In the genomic region with DNA sequence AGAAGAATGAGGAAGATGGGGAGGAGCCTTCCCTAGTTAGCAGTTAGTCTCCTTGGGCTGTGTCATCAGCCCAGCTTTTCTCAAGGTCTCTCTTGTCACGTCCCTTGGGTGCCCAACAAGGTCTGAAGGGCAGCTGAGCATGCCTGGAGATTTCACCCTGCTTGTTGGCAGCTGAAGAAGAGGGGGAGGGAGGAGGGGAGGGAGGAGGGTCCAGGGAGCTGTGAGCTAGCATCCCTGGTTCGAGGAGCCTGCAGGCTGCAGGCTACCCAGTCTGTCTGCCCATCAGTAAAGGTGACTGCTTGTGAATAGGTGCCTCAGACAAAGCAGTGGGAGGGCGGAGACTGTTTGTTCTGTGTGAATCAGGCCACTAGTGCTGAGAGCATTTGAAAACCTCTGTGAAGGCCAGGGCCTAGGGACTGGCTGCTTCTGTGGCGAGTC, we compare ENCODE assay signal across 10 mouse cellular contexts. TPM values are rescaled to one million over a fixed set of nuclear protein-coding genes. Genes with fewer than 3 reads are reported as not detected.
DNase-seq lines count a peak whose midpoint lies in the region; ATAC-seq and TF ChIP-seq lines count a peak whose summit lies in the region.
"Had no signal": no experiment of that assay in that cellular context is flagged by ENCODE, and none has a peak within 500 bp of the region (broad histone marks: within the 10 kb centered on the region; RNA-seq: fewer than 3 reads in every experiment).

No protein-coding gene starts in this region.

- H3K9ac ChIP-seq in heart, adult 2 months (ENCODE audit: low read depth, low read length), result no peak overlapping the region
- H3K9ac ChIP-seq in liver, postnatal 0 days (replicated peaks), result no peak overlapping the region; the same call in 1 of the 2 replicates

- peaks cover 3% of the 10 kb centered on the region for H3K79me2 ChIP-seq in heart, adult 2 months (replicated peaks; ENCODE audit: control insufficient read depth, insufficient read depth, low read length)

- no peak for TF ChIP-seq POLR2A in heart, adult 2 months (IDR thresholded peaks at IDR 0.05; ENCODE audit: insufficient read depth, low read depth, low read length)

- H3K4me1 ChIP-seq in heart, adult 2 months (ENCODE audit: control insufficient read depth, insufficient read depth, low read length), result peaks cover 19% of the 10 kb centered on the region
- H3K4me1 ChIP-seq in liver, postnatal 0 days (ENCODE audit: insufficient read depth), result peaks cover 53% of the 10 kb centered on the region

- no peak for TF ChIP-seq EP300 in heart, adult 2 months (IDR thresholded peaks at IDR 0.05; ENCODE audit: insufficient read depth, low read depth, low read length)
- no peak for TF ChIP-seq EP300 in liver, postnatal 0 days (IDR thresholded peaks at IDR 0.05; ENCODE audit: low read depth)

- H3K36me3 ChIP-seq in heart, adult 2 months (ENCODE audit: control insufficient read depth, insufficient read depth, low read length), result peaks cover 18% of the 10 kb centered on the region
- no peaks in the 10 kb centered on the region; the same call in 1 of the 2 replicates for H3K36me3 ChIP-seq in liver, postnatal 0 days (replicated peaks; ENCODE audit: insufficient read depth, low read length)

- H3K4me2 ChIP-seq in liver, postnatal 0 days (ENCODE audit: low read depth, low read length), result no peak overlapping the region

- no peak for TF ChIP-seq CTCF in heart, adult 2 months (IDR thresholded peaks at IDR 0.05)
- no peak for TF ChIP-seq CTCF in liver, postnatal 0 days (IDR thresholded peaks at IDR 0.05; ENCODE audit: low read depth)

- 37% methylated on average over 4 of the region's 4 CpGs for WGBS in heart, adult 2 months
- 41% methylated on average over 4 of the region's 4 CpGs for WGBS in liver, postnatal 0 days (ENCODE audit: insufficient replicate concordance)

- H3K9me3 ChIP-seq in liver, postnatal 0 days (ENCODE audit: low read length), result no peaks in the 10 kb centered on the region

- intact Hi-C loops in heart, adult 2 months (cut with DNase I), result loop anchor here (2.0 kb wide), 1 partner anchor 114 kb away; no protein-coding TSS in a partner anchor

- DNase-seq in heart, adult 2 months, result peak; percentile 26 to 30
- DNase-seq in heart, adult 8-10 months (ENCODE audit: low spot score), result no peak
- DNase-seq in 3T3-L1 (ENCODE audit: low read depth, low spot score), result peak; percentile 41
- DNase-seq in adrenal gland, postnatal 14 days, result peak; percentile 69
- DNase-seq in liver, postnatal 0 days, result no peak
- DNase-seq in layer of hippocampus, adult 9-10 months (ENCODE audit: low spot score), result no peak
- no peak for DNase-seq in frontal cortex, postnatal 36 days (ENCODE audit: low spot score in 2 of 2)
- no peak for DNase-seq in layer of hippocampus, postnatal 14 days (ENCODE audit: low spot score in 2 of 2)
- DNase-seq: cerebellum, adult 2 months; gastrocnemius, postnatal 25 days had no signal

- H3K4me3 ChIP-seq in heart, adult 2 months, result no peak overlapping the region
- no peak overlapping the region for H3K4me3 ChIP-seq in liver, postnatal 0 days (ENCODE audit: low read depth, low read length)

- no peak for ATAC-seq in liver, postnatal 0 days

- H3K27me3 ChIP-seq in heart, adult 2 months (ENCODE audit: control insufficient read depth, insufficient read depth, low read length), result no peaks in the 10 kb centered on the region
- H3K27me3 ChIP-seq in liver, postnatal 0 days (ENCODE audit: insufficient read depth, low read length), result no peaks in the 10 kb centered on the region

- H3K27ac ChIP-seq in heart, adult 2 months, result peak overlapping the region; percentile 13; the same call in 1 of the 2 replicates
- peak overlapping the region; percentile 55 for H3K27ac ChIP-seq in liver, postnatal 0 days (ENCODE audit: low read depth)

RNA-seq across cellular contexts. Expression of gene Rreb1, which starts 52.7 kb away (rescaled TPM):
- total RNA-seq in heart, adult 2 months (2021), result 10 to 100 TPM; 34.3 to 57.5 TPM
- polyA plus RNA-seq in heart, adult 2 months (2012; rRNA removed), result 12.8 and 16.4 TPM in 2 replicates
- total RNA-seq in heart, adult 8-10 months (2022), result 10 to 100 TPM; 44.5 to 54.0 (median 52.6) TPM
- 61.9 and 67.6 TPM in 2 replicates for total RNA-seq in adrenal gland, postnatal 14 days (2021)
- polyA plus RNA-seq in liver, postnatal 0 days (2015; fragmentation: Nextera tagmentation; extraction: Ambion mirVana), result 3.8 and 4.4 TPM in 2 replicates
- 10 to 100 TPM; 35.2 to 35.7 TPM for total RNA-seq in layer of hippocampus, postnatal 14 days (2021)

Comparison
In these comparisons a context has a peak if more than half of its experiments do, and no peak if none do; other contexts are left out.
1. DNase-seq: peak in heart, adult 2 months (2 of 2), 3T3-L1 (single experiment) and adrenal gland, postnatal 14 days (single experiment); none in heart, adult 8-10 months (single experiment), liver, postnatal 0 days (single experiment), layer of hippocampus, adult 9-10 months (single experiment), frontal cortex, postnatal 36 days (0 of 2) and layer of hippocampus, postnatal 14 days (0 of 2).